Mouse (Mus musculus): ENCODE measurements at regions not wholly inside any gene's neighbourhood (a gene's known extent, or its start where the extent isn't known, plus 50 kb on each side); places are given as distances from the start of the nearest gene placed in this dataset.

DNA sequence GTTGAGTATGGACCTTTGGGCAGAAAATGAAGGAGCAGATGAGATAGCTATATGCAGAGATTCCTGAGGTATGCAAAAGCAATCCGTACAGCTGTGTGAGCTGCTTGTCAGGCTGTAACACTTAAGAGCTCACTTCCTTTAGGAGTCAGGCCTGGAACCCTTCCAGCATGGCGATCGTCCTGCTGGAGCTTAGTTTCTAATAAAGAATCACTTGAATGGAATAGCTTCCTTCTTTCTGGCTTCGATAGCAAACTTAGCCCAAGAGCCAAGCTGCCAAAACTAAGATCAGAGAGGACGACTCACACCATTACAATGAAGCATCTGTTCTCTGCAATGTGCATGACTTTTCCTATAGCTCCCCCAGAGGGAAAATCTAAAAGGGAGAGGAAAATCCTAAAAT, 253.4 kb upstream of the Amot start:
- peak; percentile 37 for DNase-seq (ENCODE audit: low spot score)

DNA sequence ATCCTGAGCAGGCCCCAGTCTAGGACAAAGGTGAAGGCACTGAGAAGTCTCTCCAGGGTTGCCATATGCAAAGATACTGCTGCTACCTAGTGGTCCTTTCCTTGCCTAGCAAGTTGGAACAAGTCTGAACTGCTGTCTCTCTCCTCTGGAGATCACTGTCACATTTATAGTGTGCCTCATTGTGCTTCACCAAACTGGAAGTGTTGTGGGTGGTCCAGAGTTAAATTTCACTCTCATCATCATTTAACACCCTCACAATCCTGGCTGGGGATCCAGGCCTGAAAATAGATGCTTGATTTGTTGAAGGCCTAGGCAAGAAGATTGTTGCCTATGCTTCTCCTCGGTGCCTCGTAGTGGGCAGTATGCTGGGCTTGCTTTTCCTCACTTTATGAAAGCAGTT, 248.4 kb upstream of the Amot start:
- DNase-seq (ENCODE audit: low spot score) = no peak
